ENCODE assay signal across 22 mouse cellular contexts in genomic region chr8:13698281-13698680, GRCm38 (mm10). TPM values are rescaled to one million over a fixed set of nuclear protein-coding genes. Genes with fewer than 3 reads are reported as not detected.
"Had no signal": no experiment of that assay in that cellular context is flagged by ENCODE, and none has a peak within 500 bp of the region (broad histone marks: within the 10 kb centered on the region; RNA-seq: fewer than 3 reads in every experiment).

No protein-coding gene starts in this region.

- H3K4me3 ChIP-seq: left cerebral cortex, adult 2 months; liver, embryonic 13.5 days; midbrain, embryonic 10.5 days; midbrain, embryonic 13.5 days; myocyte; neural tube, embryonic 13.5 days had no signal

- H3K27me3 ChIP-seq: liver, embryonic 13.5 days; midbrain, embryonic 13.5 days; neural tube, embryonic 13.5 days had no signal

- H3K9me3 ChIP-seq: liver, embryonic 13.5 days; midbrain, embryonic 10.5 days; midbrain, embryonic 13.5 days; neural tube, embryonic 13.5 days had no signal

- H3K27ac ChIP-seq: left cerebral cortex, adult 2 months; liver, embryonic 13.5 days; midbrain, embryonic 10.5 days; midbrain, embryonic 13.5 days; neural tube, embryonic 13.5 days had no signal

- DNase-seq: kidney, adult 9 months; kidney, postnatal 14 days; layer of hippocampus, postnatal 36 days; liver, embryonic 13.5 days; lung, adult 2 months; lung, postnatal 14 days; retina, postnatal 1 day; right cerebral cortex, postnatal 25 days; thymus, postnatal 36 days had no signal

- H3K36me3 ChIP-seq: liver, embryonic 13.5 days; midbrain, embryonic 10.5 days; midbrain, embryonic 13.5 days; neural tube, embryonic 13.5 days had no signal

- H3K9ac ChIP-seq: liver, embryonic 13.5 days; midbrain, embryonic 13.5 days; neural tube, embryonic 13.5 days had no signal

- ATAC-seq: midbrain, embryonic 13.5 days; midbrain, embryonic 16.5 days had no signal

- H3K4me2 ChIP-seq: liver, embryonic 13.5 days; midbrain, embryonic 13.5 days; neural tube, embryonic 13.5 days had no signal

RNA-seq across cellular contexts. Expression of gene Cfap97d2, which starts 7.4 kb away (rescaled TPM):
- total RNA-seq: liver, adult 2 months; megakaryocyte progenitor cell, adult 5-6 weeks; monocyte, adult 5-6 weeks; neutrophil, adult 5-6 weeks had no signal
- polyA plus RNA-seq: kidney, embryonic 16.5 days; limb, embryonic 11.5 days; liver, adult 2 months; liver, embryonic 13.5 days; liver, embryonic 16.5 days had no signal
